Mouse (Mus musculus): Measurements from ENCODE around the gene Rmdn3.

DNA sequence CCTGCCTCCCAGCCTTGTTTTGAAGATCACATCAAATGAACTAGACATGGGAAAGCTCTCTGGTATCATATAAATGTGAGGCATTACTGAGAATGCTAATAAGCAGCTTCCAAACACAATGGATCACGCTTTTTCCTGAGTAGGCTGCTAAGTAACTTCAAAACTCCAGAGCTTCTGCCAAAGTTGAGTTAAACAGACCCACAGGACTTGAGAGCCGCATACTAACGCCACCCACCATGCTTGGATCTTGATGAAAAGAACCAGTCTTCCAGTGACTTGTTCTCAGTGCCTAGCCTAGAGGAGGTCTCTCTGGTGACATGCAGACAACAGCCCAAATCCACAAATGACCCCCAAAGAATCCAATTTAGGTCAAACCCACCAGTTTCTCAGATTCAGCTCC lies 42.1 kb upstream of the Rmdn3 start:
- TF ChIP-seq POLR2AphosphoS5 (IDR thresholded peaks at IDR 0.05; ENCODE audit: borderline replicate concordance, low read depth, low read length): no peak
- TF ChIP-seq CTCF (IDR thresholded peaks at IDR 0.05 in 2 of 3, conservative IDR thresholded peaks at IDR 0.05 in 1 of 3; ENCODE audit: control insufficient read depth in 1 of 3, insufficient read depth in 1 of 3, low read depth in 2 of 3, low read length in 3 of 3, poor library complexity in 1 of 3, severe bottlenecking in 1 of 3): no peak
- TF ChIP-seq POLR2A (IDR thresholded peaks at IDR 0.05; ENCODE audit: control insufficient read depth in 1 of 2, insufficient read depth in 1 of 2, low read depth in 1 of 2, low read length in 2 of 2, poor library complexity in 1 of 2): no peak
- no peak for TF ChIP-seq EP300 (IDR thresholded peaks at IDR 0.05; ENCODE audit: low read depth in 1 of 2, low read length in 2 of 2)
- no peak for TF ChIP-seq ZC3H11A (IDR thresholded peaks at IDR 0.05; ENCODE audit: low read depth, low read length)
- TF ChIP-seq GATA1 (IDR thresholded peaks at IDR 0.05; ENCODE audit: low read depth, low read length): no peak

Measured in MEL (cell line).